Mouse (Mus musculus): ENCODE measurements around the gene Dhx40. TPM values are rescaled to one million over a fixed set of nuclear protein-coding genes. Genes with fewer than 3 reads are reported as not detected.
"Not testable (repeated sequence)": the region's sequence is repeated elsewhere in the genome, so short reads cannot be mapped to it uniquely, and the experiment has no call there.

Gene Dhx40
- polyA plus RNA-seq, 1 experiment from 2014 or later: 44.5 TPM

DNA sequence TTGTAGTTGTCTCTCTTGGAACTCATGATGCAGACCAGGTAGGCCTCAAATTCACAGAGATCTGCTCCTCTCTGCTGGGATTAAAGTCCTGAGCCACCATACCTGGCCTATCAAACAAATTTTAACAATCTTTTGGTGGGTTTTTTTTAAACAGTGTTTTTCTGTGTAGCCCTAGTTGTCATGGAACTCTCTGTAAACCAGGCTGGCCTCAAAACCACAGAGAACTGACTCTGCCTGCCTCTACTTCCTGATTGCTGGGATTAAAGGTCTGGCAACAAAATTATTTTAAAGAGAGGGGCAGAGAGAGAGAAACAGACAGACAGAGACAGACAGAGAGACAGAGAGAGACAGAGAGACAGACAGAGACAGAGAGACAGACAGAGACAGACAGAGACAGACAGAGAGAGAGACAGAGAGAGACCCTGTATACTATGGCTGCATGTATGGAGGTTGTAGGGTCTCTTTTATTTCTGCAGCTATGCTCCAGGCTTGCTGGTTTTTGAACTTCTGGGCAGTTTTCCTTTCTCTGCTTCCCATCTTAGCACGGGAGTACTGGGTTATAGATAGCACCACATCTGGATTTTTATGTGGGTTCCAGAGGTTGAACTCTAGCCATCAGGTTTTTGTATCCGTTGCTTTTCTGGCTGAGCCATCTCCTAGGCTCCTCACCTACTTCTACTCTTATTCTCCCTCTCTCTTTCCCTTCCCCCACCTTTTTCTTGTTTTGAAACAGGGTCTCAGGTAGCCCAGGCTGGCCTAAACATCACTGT is 20.1 kb upstream of the Dhx40 start:
- 76% methylated on average over 2 of the region's 2 CpGs for WGBS
- no peaks in the 10 kb centered on the region for H3K36me3 ChIP-seq (ENCODE audit: control insufficient read depth, insufficient read depth, low read length)
- no peak for ATAC-seq (ENCODE audit: low FRiP score, low TSS enrichment)
- H3K4me2 ChIP-seq (replicated peaks; ENCODE audit: low read depth, low read length): no peak overlapping the region
- H3K27me3 ChIP-seq (ENCODE audit: control insufficient read depth, insufficient read depth, low read length): no peaks in the 10 kb centered on the region
- no peak overlapping the region for H3K9ac ChIP-seq (ENCODE audit: low read depth, low read length)
- H3K9me3 ChIP-seq (ENCODE audit: control insufficient read depth, low read length): no peaks in the 10 kb centered on the region
- H3K4me3 ChIP-seq (ENCODE audit: low read length): no peak overlapping the region
- no peak overlapping the region for H3K27ac ChIP-seq (ENCODE audit: low read depth, low read length)
- no peaks in the 10 kb centered on the region for H3K4me1 ChIP-seq (ENCODE audit: control insufficient read depth, insufficient read depth, low read length)

DNA sequence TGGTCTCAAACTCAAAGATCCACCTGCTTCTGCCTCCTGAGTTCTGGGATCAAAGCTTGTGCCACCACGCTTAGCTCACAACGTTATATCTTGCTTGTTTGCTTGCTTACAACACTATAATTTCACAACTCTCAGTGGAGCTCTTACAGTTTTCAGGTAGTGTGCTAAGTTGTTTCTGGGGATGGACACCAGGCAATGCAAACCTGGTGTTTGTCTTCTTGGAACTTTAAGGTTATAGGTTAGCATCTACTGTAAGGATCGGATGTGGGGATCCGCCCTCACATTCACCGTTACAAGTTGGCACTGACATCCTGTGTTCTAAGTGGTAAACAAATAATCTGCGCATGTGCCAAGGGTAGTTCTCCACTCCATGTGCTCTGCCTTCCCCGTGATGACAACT is 16.9 kb upstream of the Dhx40 start:
- ATAC-seq (ENCODE audit: low FRiP score, low TSS enrichment): no peak
- Histone ChIP-seq H3K9me3 (ENCODE audit: control insufficient read depth, low read length) (no peaks in the 10 kb centered on the region), H3K4me1 (ENCODE audit: control insufficient read depth, insufficient read depth, low read length) (no peaks in the 10 kb centered on the region), H3K4me2 (replicated peaks; ENCODE audit: low read depth, low read length) (no peak overlapping the region), H3K27me3 (ENCODE audit: control insufficient read depth, insufficient read depth, low read length) (no peaks in the 10 kb centered on the region), H3K4me3 (ENCODE audit: low read length) (no peak overlapping the region), H3K9ac (ENCODE audit: low read depth, low read length) (no peak overlapping the region), H3K27ac (ENCODE audit: low read depth, low read length) (no peak overlapping the region), H3K36me3 (ENCODE audit: control insufficient read depth, insufficient read depth, low read length) (no peaks in the 10 kb centered on the region)
- WGBS: 90% methylated on average over 6 of the region's 7 CpGs

DNA sequence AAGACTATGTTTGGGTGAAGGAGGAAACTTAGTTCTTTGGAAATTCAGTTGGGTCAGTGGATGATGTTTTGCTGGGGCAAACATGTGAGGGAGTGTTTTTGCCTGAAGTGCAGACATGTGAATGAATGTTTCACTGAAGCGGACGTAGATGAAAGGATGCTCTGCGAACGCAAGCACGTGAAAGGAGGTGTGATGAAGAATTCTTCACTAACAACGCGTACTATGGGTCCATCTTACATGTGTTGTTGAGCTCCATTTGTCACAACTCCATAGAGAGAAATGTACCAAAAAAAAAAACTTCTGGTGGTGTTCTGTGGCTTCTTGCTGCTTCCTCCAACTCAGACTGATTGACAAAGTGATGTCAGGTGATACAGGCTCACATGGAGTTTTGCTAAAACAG is 15.0 kb upstream of the Dhx40 start:
- ATAC-seq (ENCODE audit: low FRiP score, low TSS enrichment): no peak
- Histone ChIP-seq H3K4me3 (ENCODE audit: low read length) (no peak overlapping the region), H3K27ac (ENCODE audit: low read depth, low read length) (no peak overlapping the region), H3K9ac (ENCODE audit: low read depth, low read length) (no peak overlapping the region), H3K4me1 (ENCODE audit: control insufficient read depth, insufficient read depth, low read length) (0 out of 2 replicates have a peak, but pooled peaks cover 4% of the 10 kb centered on the region), H3K36me3 (ENCODE audit: control insufficient read depth, insufficient read depth, low read length) (no peaks in the 10 kb centered on the region), H3K27me3 (ENCODE audit: control insufficient read depth, insufficient read depth, low read length) (no peaks in the 10 kb centered on the region), H3K9me3 (ENCODE audit: control insufficient read depth, low read length) (no peaks in the 10 kb centered on the region), H3K4me2 (replicated peaks; ENCODE audit: low read depth, low read length) (no peak overlapping the region)
- WGBS: 94% methylated on average over 7 of the region's 7 CpGs

- no peak for ATAC-seq (ENCODE audit: low FRiP score, low TSS enrichment)
- no peaks in the 10 kb centered on the region for H3K36me3 ChIP-seq (ENCODE audit: control insufficient read depth, insufficient read depth, low read length)
- H3K4me3 ChIP-seq (ENCODE audit: low read length): no peak overlapping the region
- 0 out of 2 replicates have a peak, but pooled peaks cover 4% of the 10 kb centered on the region for H3K4me1 ChIP-seq (ENCODE audit: control insufficient read depth, insufficient read depth, low read length)
- no peaks in the 10 kb centered on the region for H3K27me3 ChIP-seq (ENCODE audit: control insufficient read depth, insufficient read depth, low read length)
- no peak overlapping the region for H3K9ac ChIP-seq (ENCODE audit: low read depth, low read length)
- H3K9me3 ChIP-seq (ENCODE audit: control insufficient read depth, low read length): no peaks in the 10 kb centered on the region
- WGBS: 65% methylated on average over 8 of the region's 8 CpGs
- peak overlapping the region; percentile 78; the same call in 1 of the 2 replicates for H3K27ac ChIP-seq (ENCODE audit: low read depth, low read length)
- H3K4me2 ChIP-seq (replicated peaks; ENCODE audit: low read depth, low read length): no peak overlapping the region
These were observed 12.0 kb upstream of the Dhx40 start for GRCm38 (mm10) chr11:86819536-86819935.

DNA sequence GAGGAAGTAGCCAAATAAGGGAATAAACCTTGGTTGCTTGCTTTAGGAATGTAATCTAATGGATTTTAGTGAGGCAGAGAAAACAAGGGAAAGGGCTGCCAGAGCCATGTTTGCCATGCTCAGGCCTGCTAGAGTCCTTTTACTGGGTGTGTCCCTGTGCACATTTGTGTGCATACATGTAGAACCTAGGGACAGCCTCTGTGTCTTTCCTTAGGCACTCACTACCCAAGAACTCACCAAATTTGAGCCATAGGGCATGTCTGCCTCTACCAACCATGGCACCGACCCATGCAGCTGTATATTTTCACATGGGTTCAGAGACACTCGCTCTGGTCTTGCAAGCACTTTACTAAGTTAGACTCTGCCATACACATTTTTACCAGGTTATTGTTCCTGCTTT is 11.4 kb upstream of the Dhx40 start:
- Histone ChIP-seq H3K36me3 (ENCODE audit: control insufficient read depth, insufficient read depth, low read length) (no peaks in the 10 kb centered on the region), H3K4me2 (replicated peaks; ENCODE audit: low read depth, low read length) (no peak overlapping the region), H3K4me3 (ENCODE audit: low read length) (no peak overlapping the region), H3K27me3 (ENCODE audit: control insufficient read depth, insufficient read depth, low read length) (no peaks in the 10 kb centered on the region), H3K9me3 (ENCODE audit: control insufficient read depth, low read length) (no peaks in the 10 kb centered on the region), H3K27ac (ENCODE audit: low read depth, low read length) (peak overlapping the region; percentile 78; the same call in 1 of the 2 replicates), H3K4me1 (ENCODE audit: control insufficient read depth, insufficient read depth, low read length) (0 out of 2 replicates have a peak, but pooled peaks cover 4% of the 10 kb centered on the region), H3K9ac (ENCODE audit: low read depth, low read length) (no peak overlapping the region)
- ATAC-seq (ENCODE audit: low FRiP score, low TSS enrichment): no peak
- 84% methylated on average over 2 of the region's 2 CpGs for WGBS

- not testable (repeated sequence) for H3K27ac ChIP-seq (ENCODE audit: low read depth, low read length); ATAC-seq (ENCODE audit: low FRiP score, low TSS enrichment)
- 91% methylated on average over 3 of the region's 3 CpGs for WGBS
These were observed 8.7 kb upstream of the Dhx40 start for GRCm38 (mm10) chr11:86816288-86816687.

GRCm38 (mm10) chr11:86814481-86814880 is 6.9 kb upstream of the Dhx40 start:
- not testable (repeated sequence) for H3K9ac ChIP-seq (ENCODE audit: low read depth, low read length); H3K27ac ChIP-seq (ENCODE audit: low read depth, low read length); H3K4me1 ChIP-seq (ENCODE audit: control insufficient read depth, insufficient read depth, low read length); H3K36me3 ChIP-seq (ENCODE audit: control insufficient read depth, insufficient read depth, low read length); H3K4me3 ChIP-seq (ENCODE audit: low read length); H3K4me2 ChIP-seq (replicated peaks; ENCODE audit: low read depth, low read length); H3K9me3 ChIP-seq (ENCODE audit: control insufficient read depth, low read length); H3K27me3 ChIP-seq (ENCODE audit: control insufficient read depth, insufficient read depth, low read length); ATAC-seq (ENCODE audit: low FRiP score, low TSS enrichment)
- no CpG with 5 or more reads among the region's 11 CpGs for WGBS

More at GRCm38 (mm10) chr11:86816288-86816687, 8.7 kb upstream of the Dhx40 start:
- H3K36me3 ChIP-seq (ENCODE audit: control insufficient read depth, insufficient read depth, low read length); H3K4me3 ChIP-seq (ENCODE audit: low read length); H3K4me1 ChIP-seq (ENCODE audit: control insufficient read depth, insufficient read depth, low read length); H3K9me3 ChIP-seq (ENCODE audit: control insufficient read depth, low read length); H3K27me3 ChIP-seq (ENCODE audit: control insufficient read depth, insufficient read depth, low read length); H3K9ac ChIP-seq (ENCODE audit: low read depth, low read length); H3K4me2 ChIP-seq (replicated peaks; ENCODE audit: low read depth, low read length): not testable (repeated sequence)

DNA sequence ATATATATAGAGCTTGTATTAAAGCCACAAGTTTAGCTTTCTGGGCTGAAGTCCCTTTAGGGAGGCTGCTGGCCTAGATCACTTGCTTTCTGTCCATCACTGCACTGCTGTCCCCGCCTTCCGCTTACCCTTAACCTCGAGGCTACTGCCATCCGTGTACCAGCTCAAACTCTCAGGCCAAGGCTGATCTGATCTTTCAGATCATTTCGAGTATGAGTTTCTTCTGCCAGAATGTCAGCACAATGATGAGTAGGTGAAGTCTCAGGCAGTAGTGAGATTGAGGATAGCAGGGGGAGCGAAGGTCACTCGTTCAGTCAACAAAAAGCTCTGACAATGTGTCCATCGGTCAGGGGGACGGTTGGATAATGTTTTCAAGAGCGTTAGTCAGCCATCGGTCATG is 5.7 kb upstream of the Dhx40 start:
- 48% methylated on average over 5 of the region's 11 CpGs for whole genome bisulfite sequencing
- H3K4me2 ChIP-seq (replicated peaks; ENCODE audit: low read depth, low read length); H3K9me3 ChIP-seq (ENCODE audit: control insufficient read depth, low read length); H3K4me3 ChIP-seq (ENCODE audit: low read length); ATAC-seq (ENCODE audit: low FRiP score, low TSS enrichment); H3K4me1 ChIP-seq (ENCODE audit: control insufficient read depth, insufficient read depth, low read length); H3K27me3 ChIP-seq (ENCODE audit: control insufficient read depth, insufficient read depth, low read length); H3K9ac ChIP-seq (ENCODE audit: low read depth, low read length); H3K27ac ChIP-seq (ENCODE audit: low read depth, low read length); H3K36me3 ChIP-seq (ENCODE audit: control insufficient read depth, insufficient read depth, low read length): not testable (repeated sequence)

GRCm38 (mm10) chr11:86811326-86811630 is 3.7 kb upstream of the Dhx40 start:
- H3K4me3 ChIP-seq (ENCODE audit: low read length): no peak overlapping the region

More at GRCm38 (mm10) chr11:86811326-86811630, 3.7 kb upstream of the Dhx40 start:
- H3K4me1 ChIP-seq (ENCODE audit: control insufficient read depth, insufficient read depth, low read length): no peaks in the 10 kb centered on the region
- H3K27me3 ChIP-seq (ENCODE audit: control insufficient read depth, insufficient read depth, low read length): no peaks in the 10 kb centered on the region
- 86% methylated on average over 1 of the region's 1 CpGs for WGBS
- H3K9ac ChIP-seq (ENCODE audit: low read depth, low read length): no peak overlapping the region
- no peaks in the 10 kb centered on the region for H3K9me3 ChIP-seq (ENCODE audit: control insufficient read depth, low read length)
- H3K36me3 ChIP-seq (ENCODE audit: control insufficient read depth, insufficient read depth, low read length): no peaks in the 10 kb centered on the region
- H3K4me2 ChIP-seq (replicated peaks; ENCODE audit: low read depth, low read length): no peak overlapping the region
- ATAC-seq (ENCODE audit: low FRiP score, low TSS enrichment): no peak
- H3K27ac ChIP-seq (ENCODE audit: low read depth, low read length): no peak overlapping the region

Data from kidney, embryonic 14.5 days (tissue).